Mouse (Mus musculus) central nervous system, embryonic 14 days (tissue): ENCODE measurements around the gene Cdc20. TPM values are rescaled to one million over a fixed set of nuclear protein-coding genes. Genes with fewer than 3 reads are reported as not detected.

Source experiments
- polyA plus RNA-seq: library from polyadenylated mRNA; depleted of rRNA; stranded (reverse); fragments of >200 nt; gene quantifications from 2 replicates; pipeline ENCODE4 v1.2.3, GENCODE M21; 2012; rRNA removed

The Cdc20 gene
- 83.0 and 103 TPM in 2 replicates for polyA plus RNA-seq

DNA sequence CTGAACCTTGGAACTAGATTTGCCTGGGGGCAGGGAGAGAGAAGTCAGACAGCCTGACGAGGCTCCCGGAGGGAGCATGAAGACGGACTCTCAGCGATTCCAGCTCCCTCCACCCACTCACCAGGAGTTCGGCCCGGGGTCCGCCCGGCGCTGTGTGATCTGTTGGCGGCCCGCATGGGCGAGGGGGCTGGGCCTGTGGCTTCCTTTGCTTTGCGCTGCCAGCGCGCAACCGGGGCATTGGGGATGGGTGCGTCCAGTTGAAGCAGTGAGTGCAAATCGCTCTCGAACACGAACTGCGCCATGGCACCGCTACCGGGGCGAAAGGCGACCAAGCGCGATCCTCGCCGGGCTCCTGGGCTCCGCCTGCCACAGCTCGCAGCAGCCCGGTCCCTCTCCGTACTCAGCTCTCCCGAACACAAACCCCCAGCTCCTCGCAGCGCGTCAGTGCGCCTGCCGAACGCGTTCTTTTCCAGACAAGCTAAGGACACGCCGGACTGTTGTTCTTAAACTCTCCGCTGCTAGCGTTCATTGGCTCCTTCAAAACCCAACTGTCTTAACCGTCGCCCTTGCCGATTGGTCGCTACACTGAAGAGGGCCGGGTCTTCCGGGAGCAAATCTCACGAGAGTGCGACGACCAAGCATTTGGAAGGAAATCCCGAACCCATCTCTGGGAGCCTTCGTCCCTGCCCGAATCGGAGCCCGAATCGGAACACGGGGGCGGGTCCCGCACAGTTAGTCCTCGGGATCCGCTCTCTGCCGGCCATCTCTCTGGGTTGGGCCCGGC is at the start of gene Cdc20:
Cdc20 (minus strand) TSS at position 533 of the 784 bp plus-strand sequence.

DNA sequence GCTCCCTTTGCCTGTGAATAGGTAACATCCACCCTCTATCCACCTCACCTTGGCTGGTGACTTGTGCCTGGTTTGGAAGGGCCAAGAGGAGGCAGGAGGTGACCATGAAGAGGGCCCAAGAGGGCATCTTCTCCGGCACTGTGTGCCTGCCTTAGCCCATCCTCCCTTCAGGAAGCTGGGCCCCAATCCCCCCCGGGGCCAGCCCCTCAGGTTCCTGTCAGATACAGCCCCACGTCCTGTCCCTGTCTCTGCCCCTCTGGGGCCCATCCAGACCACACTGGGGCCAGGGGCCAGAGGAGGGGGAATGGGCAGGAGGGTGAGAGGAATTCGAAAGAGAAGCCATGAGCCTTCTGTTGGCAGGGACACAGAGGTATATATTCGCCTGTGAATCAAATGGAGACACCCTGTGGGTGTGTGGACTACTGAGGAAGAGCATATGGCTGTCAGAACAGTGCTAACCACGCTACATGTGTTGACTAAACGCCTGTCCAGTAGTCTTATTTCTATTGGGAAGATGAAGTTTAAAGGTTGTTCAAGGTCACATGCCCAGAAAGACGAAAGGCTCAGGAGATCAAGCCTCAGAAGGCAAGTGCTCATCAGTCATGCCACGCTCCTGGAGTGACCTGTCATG is 20.3 kb upstream of the Cdc20 start, which contains the start of gene Mpl:
Mpl (minus strand) TSS at position 169 of the 631 bp plus-strand sequence.

DNA sequence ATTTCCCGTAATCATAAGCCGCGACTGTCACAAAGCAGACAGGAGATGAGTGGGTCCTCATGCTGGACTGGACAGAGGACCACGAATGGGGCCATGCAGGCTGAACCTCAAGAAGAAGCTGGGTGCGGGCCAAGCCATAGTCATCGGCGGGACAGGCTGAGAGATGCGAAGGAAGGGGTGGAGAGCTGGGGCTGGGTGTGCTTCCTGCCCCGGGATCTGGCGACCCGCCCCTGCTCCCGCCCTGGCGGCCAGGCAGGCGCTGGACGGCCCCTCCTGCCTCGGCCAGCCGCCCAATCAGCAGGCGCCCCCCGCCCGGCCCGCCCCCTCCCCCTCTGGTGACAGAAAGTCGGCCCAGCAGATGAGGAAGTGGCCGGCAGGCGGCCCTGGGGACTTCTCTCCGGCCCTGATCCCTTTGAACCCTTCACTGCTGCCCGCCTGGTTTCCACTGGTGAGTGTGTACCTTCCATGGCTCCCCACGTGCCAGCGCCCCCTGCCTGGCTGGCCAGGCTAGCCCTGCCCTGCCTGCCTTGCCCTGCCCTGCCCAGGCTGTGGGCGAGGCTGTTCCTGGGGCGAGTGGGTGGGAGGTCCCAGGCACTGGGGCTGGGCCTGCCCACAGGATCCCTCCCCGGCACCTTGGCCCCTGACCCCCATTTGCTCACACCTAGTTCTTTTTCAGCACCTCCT is 9.2 kb downstream of the Cdc20 start, which contains the start of gene Elovl1:
Elovl1 (plus strand) TSS at position 326 of the 684 bp plus-strand sequence.

DNA sequence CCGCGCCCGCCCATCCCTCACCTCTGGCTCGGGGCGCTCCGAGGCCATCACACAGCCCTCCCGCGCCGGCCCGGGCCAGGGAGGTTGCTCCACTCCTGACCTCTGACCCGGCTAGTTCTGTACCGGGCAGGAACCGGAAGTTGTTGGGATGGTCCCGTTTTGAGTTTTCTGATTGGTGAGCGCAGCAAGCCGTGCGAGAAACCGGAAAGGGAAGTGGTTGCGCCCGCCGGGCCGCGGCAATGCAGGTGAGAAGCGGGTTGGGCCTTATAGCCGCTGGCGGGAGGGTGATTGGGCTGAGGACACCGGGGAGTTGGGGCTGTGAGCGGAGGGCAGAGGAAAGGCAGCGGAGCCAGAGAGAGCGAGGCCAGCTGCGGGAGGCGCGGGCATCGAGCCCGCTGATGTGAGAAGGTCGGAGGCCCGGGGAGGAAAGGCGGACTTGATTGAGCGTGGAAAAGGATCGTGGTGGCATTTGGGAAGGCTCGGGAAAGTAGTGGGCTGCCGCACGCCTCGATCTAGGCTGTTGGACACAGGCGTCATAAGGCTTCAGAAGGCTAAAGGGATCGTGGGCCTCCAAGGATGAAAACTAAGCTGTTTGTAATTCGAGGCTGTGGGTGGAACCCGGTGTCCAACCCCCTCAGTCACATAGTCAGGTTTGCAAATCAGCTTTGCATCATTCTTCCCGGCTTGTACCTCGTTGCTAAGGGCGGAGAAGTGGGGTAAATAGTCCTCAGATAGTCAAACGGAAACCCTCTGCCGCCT is 27.8 kb downstream of the Cdc20 start, which contains the start of the genes Szt2 and Med8:
Szt2 (minus strand) TSS at position 132 of the 759 bp plus-strand sequence.
Med8 (plus strand) TSS at position 196 of the 759 bp plus-strand sequence.

Other genes starting within 250 kb of the Cdc20 start
- gene Ptprf, start 145.9 kb downstream of the Cdc20 start, polyA plus RNA-seq, result 91.0 and 103 TPM in 2 replicates
- gene Szt2, start 28.1 kb downstream of the Cdc20 start, polyA plus RNA-seq, result 35.3 and 40.0 TPM in 2 replicates
- gene Med8, start 28.0 kb downstream of the Cdc20 start, polyA plus RNA-seq, result 97.0 and 106 TPM in 2 replicates
- 48.1 and 65.8 TPM in 2 replicates for gene Elovl1, start 9.3 kb downstream of the Cdc20 start, polyA plus RNA-seq
- 0.12 and 0.14 TPM in 2 replicates for gene Mpl, start 20.2 kb upstream of the Cdc20 start, polyA plus RNA-seq
- 18.1 and 19.9 TPM in 2 replicates for gene Tie1, start 52.7 kb upstream of the Cdc20 start, polyA plus RNA-seq
- 0.06 and 0.60 TPM in 2 replicates for gene 2610528J11Rik, start 89.6 kb upstream of the Cdc20 start, polyA plus RNA-seq
- gene Tmem125, start 106.7 kb upstream of the Cdc20 start, polyA plus RNA-seq, result 0.16 and 0.99 TPM in 2 replicates
- gene Cfap57, start 183.4 kb upstream of the Cdc20 start, polyA plus RNA-seq, result 0.98 and 1.2 TPM in 2 replicates
- 103 and 112 TPM in 2 replicates for gene Ebna1bp2, start 183.4 kb upstream of the Cdc20 start, polyA plus RNA-seq
- not detected in 2 replicates for gene Olfr62, start 221.6 kb upstream of the Cdc20 start, polyA plus RNA-seq